18 mouse cellular contexts compared by ENCODE assay signal in the genomic region with DNA sequence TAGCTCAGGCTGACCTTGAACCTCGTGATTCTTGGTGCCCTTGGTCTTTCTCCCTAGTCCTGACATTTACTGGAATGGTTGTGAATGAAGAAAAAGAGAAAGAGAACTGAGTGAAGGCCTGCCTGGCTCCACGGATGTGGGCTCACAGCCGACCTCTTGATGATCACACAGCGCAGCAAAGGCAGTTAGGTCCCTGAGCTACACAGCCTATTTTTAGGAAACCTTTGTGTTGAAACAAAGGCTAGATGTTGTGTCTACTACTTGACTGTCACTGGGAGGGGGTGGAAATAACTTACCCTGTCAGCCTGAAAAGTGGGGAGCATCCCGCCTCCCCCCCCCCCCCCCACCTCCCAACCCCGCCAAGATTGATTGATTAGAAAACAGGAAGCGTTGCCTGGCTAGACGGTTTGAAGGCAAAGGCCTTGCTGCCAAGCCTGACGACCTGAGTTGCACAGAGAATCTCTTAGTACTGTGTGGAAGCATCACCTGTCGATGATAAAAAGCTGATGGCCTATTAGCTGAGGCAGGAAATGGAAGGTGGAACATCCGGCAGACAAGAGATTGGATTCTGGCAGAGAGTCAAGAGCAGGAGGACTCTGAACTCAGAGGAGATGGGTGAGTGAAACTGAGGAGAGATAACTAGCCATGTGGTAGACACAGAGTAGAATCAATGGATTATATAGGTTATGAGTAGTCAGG. TPM values are rescaled to one million over a fixed set of nuclear protein-coding genes. Genes with fewer than 3 reads are reported as not detected.
DNase-seq lines count a peak whose midpoint lies in the region; ATAC-seq and TF ChIP-seq lines count a peak whose summit lies in the region.
"Had no signal": no experiment of that assay in that cellular context is flagged by ENCODE, and none has a peak within 500 bp of the region (broad histone marks: within the 10 kb centered on the region; RNA-seq: fewer than 3 reads in every experiment).

No protein-coding gene starts in this region.

- TF ChIP-seq EP300 in MEL (IDR thresholded peaks at IDR 0.05; ENCODE audit: low read depth in 1 of 2, low read length in 2 of 2): peak; percentile 53 to 74

- peak; percentile 64 for ATAC-seq in intestine, postnatal 0 days

- WGBS in intestine, postnatal 0 days: 61% methylated on average over 11 of the region's 11 CpGs

- peaks cover 10% of the 10 kb centered on the region; the same call in 1 of the 2 replicates for H3K79me2 ChIP-seq in MEL (ENCODE audit: control insufficient read depth, insufficient read depth, low read length, poor library complexity)

- H3K27ac ChIP-seq in MEL (ENCODE audit: control insufficient read depth, low read depth, low read length): peak overlapping the region; percentile 98
- H3K27ac ChIP-seq in intestine, postnatal 0 days (ENCODE audit: low read depth, low read length): no peak overlapping the region
- H3K27ac ChIP-seq: embryonic facial prominence, embryonic 13.5 days; forebrain, embryonic 12.5 days; hindbrain, embryonic 14.5 days; limb, embryonic 15.5 days had no signal

- H3K36me3 ChIP-seq in MEL (ENCODE audit: control insufficient read depth in 1 of 2, insufficient read depth in 2 of 2, low read length in 2 of 2): peaks cover 0 to 47% of the 10 kb centered on the region in 2 experiments; a peak in 2 of 4 replicates
- H3K36me3 ChIP-seq in intestine, postnatal 0 days (ENCODE audit: control insufficient read depth, insufficient read depth): no peaks in the 10 kb centered on the region; the same call in 1 of the 2 replicates
- no peaks in the 10 kb centered on the region for H3K36me3 ChIP-seq in splenic B cell, adult 2 months (ENCODE audit: control insufficient read depth, insufficient read depth, low read length, poor library complexity, severe bottlenecking)

- H3K27me3 ChIP-seq in MEL (ENCODE audit: control insufficient read depth in 1 of 2, insufficient read depth in 2 of 2, low read length in 2 of 2): no peaks in the 10 kb centered on the region
- no peaks in the 10 kb centered on the region for H3K27me3 ChIP-seq in intestine, postnatal 0 days (replicated peaks; ENCODE audit: control insufficient read depth, insufficient read depth, low read length)
- no peaks in the 10 kb centered on the region for H3K27me3 ChIP-seq in splenic B cell, adult 2 months (ENCODE audit: control insufficient read depth, insufficient read depth, low read length, poor library complexity, severe bottlenecking)
- H3K27me3 ChIP-seq: embryonic facial prominence, embryonic 13.5 days; forebrain, embryonic 12.5 days; limb, embryonic 15.5 days had no signal

- TF ChIP-seq POLR2A in MEL (IDR thresholded peaks at IDR 0.05; ENCODE audit: control insufficient read depth in 1 of 2, insufficient read depth in 1 of 2, low read depth in 1 of 2, low read length in 2 of 2, poor library complexity in 1 of 2): peak in 1 of 2 experiments; percentile 63; a peak in 2 of 4 replicates

- no peak for TF ChIP-seq RAD21 in MEL (IDR thresholded peaks at IDR 0.05; ENCODE audit: low read depth, low read length)

- H3K9ac ChIP-seq in MEL (ENCODE audit: control insufficient read depth, low read depth, low read length, poor library complexity, severe bottlenecking): peak overlapping the region; percentile 76
- H3K9ac ChIP-seq in intestine, postnatal 0 days (ENCODE audit: low read depth, low read length): no peak overlapping the region
- H3K9ac ChIP-seq: embryonic facial prominence, embryonic 13.5 days; forebrain, embryonic 12.5 days; hindbrain, embryonic 14.5 days; limb, embryonic 15.5 days had no signal

- no peak for TF ChIP-seq CTCF in MEL (IDR thresholded peaks at IDR 0.05 in 2 of 3, conservative IDR thresholded peaks at IDR 0.05 in 1 of 3; ENCODE audit: control insufficient read depth in 1 of 3, insufficient read depth in 1 of 3, low read depth in 2 of 3, low read length in 3 of 3, poor library complexity in 1 of 3, severe bottlenecking in 1 of 3)
- TF ChIP-seq CTCF in intestine, postnatal 0 days (IDR thresholded peaks at IDR 0.05; ENCODE audit: low read depth): no peak

- H3K4me3 ChIP-seq in MEL (ENCODE audit: control insufficient read depth in 1 of 2, insufficient read depth in 1 of 2, low read depth in 2 of 2, low read length in 2 of 2): peak overlapping the region; percentile 35 to 41
- no peak overlapping the region for H3K4me3 ChIP-seq in intestine, postnatal 0 days (ENCODE audit: low read depth, low read length)
- H3K4me3 ChIP-seq: embryonic facial prominence, embryonic 13.5 days; forebrain, embryonic 12.5 days; limb, embryonic 15.5 days had no signal

- no peaks in the 10 kb centered on the region for H3K9me3 ChIP-seq in MEL (replicated peaks; ENCODE audit: insufficient read depth, low read length)
- no peaks in the 10 kb centered on the region for H3K9me3 ChIP-seq in intestine, postnatal 0 days (ENCODE audit: control insufficient read depth)
- H3K9me3 ChIP-seq: embryonic facial prominence, embryonic 13.5 days; forebrain, embryonic 12.5 days; limb, embryonic 15.5 days had no signal

- peak; percentile 28 to 38 for DNase-seq in kidney, postnatal 36 days
- no peak for DNase-seq in kidney, adult 18-20 months
- DNase-seq in MEL (ENCODE audit: low read depth, low spot score): peak; percentile 93
- peak; percentile 25 for DNase-seq in splenic B cell, adult 2 months (ENCODE audit: low read depth, low spot score)
- DNase-seq in cerebellum, adult 11-12 months: no peak
- no peak for DNase-seq in lung, postnatal 25 days (ENCODE audit: low spot score)
- no peak for DNase-seq in heart, adult 18-20 months
- DNase-seq: adrenal gland, adult 2 months; B cell, adult 2 months; cerebellum, postnatal 14 days; gastrocnemius, postnatal 14 days; kidney, postnatal 4 days; right cerebral cortex, postnatal 25 days had no signal

- H3K4me2 ChIP-seq in intestine, postnatal 0 days (replicated peaks; ENCODE audit: low read depth): no peak overlapping the region
- H3K4me2 ChIP-seq: embryonic facial prominence, embryonic 13.5 days; forebrain, embryonic 12.5 days; hindbrain, embryonic 14.5 days; limb, embryonic 15.5 days had no signal

- peaks cover 19 to 32% of the 10 kb centered on the region in 2 experiments for H3K4me1 ChIP-seq in MEL (ENCODE audit: control insufficient read depth in 1 of 2, insufficient read depth in 2 of 2, low read length in 2 of 2)
- H3K4me1 ChIP-seq in intestine, postnatal 0 days (replicated peaks; ENCODE audit: control insufficient read depth, insufficient read depth, low read length): no peaks in the 10 kb centered on the region
- H3K4me1 ChIP-seq: embryonic facial prominence, embryonic 13.5 days; limb, embryonic 15.5 days had no signal

TF ChIP-seq in MEL, 35 proteins besides CTCF, POLR2A, EP300 and RAD21 (continues in another document):
- no peak for TF ChIP-seq GABPA (IDR thresholded peaks at IDR 0.05; ENCODE audit: low read depth, low read length)
- peak; percentile 85 for TF ChIP-seq MAX (IDR thresholded peaks at IDR 0.05; ENCODE audit: low read length)
- peak; percentile 52; the same call in 1 of the 2 replicates for TF ChIP-seq POLR2AphosphoS2 (IDR thresholded peaks at IDR 0.05; ENCODE audit: low read length)
- no peak for TF ChIP-seq MAFK (IDR thresholded peaks at IDR 0.05; ENCODE audit: borderline replicate concordance, low read depth, low read length)
- TF ChIP-seq MYB (IDR thresholded peaks at IDR 0.05; ENCODE audit: low read depth, low read length): 0 out of 2 replicates have a peak, but pooled peaks have one; percentile 18
- peak; percentile 37; the same call in 1 of the 2 replicates for TF ChIP-seq MAZ (IDR thresholded peaks at IDR 0.05; ENCODE audit: low read depth, low read length)
- no peak for TF ChIP-seq POLR2AphosphoS5 (IDR thresholded peaks at IDR 0.05; ENCODE audit: borderline replicate concordance, low read depth, low read length)
- no peak for TF ChIP-seq ZNF384 (IDR thresholded peaks at IDR 0.05; ENCODE audit: low read depth, low read length)
- peak; percentile 54 for TF ChIP-seq NELFE (IDR thresholded peaks at IDR 0.05; ENCODE audit: low read depth, low read length)
- peak; percentile 80 for TF ChIP-seq ETS1 (IDR thresholded peaks at IDR 0.05; ENCODE audit: low read depth, low read length)
- TF ChIP-seq E2F4 (IDR thresholded peaks at IDR 0.05; ENCODE audit: borderline replicate concordance, low read depth, low read length): no peak
- peak; percentile 86 for TF ChIP-seq MXI1 (IDR thresholded peaks at IDR 0.05; ENCODE audit: low read depth, low read length)
- peak; percentile 94 for TF ChIP-seq MYC (IDR thresholded peaks at IDR 0.05; ENCODE audit: low read depth, low read length)
- no peak for TF ChIP-seq MEF2A (IDR thresholded peaks at IDR 0.05; ENCODE audit: extremely low read depth, insufficient replicate concordance, low read depth, low read length, poor library complexity, severe bottlenecking)
- no peak for TF ChIP-seq USF2 (IDR thresholded peaks at IDR 0.05; ENCODE audit: borderline replicate concordance in 1 of 2, insufficient read depth in 1 of 2, low read depth in 1 of 2, low read length in 2 of 2)
- TF ChIP-seq SIN3A (IDR thresholded peaks at IDR 0.05; ENCODE audit: low read length): peak; percentile 65
- TF ChIP-seq RCOR1 (IDR thresholded peaks at IDR 0.05; ENCODE audit: low read depth, low read length): peak; percentile 21
- TF ChIP-seq GATA1 (IDR thresholded peaks at IDR 0.05; ENCODE audit: low read depth, low read length): peak; percentile 70
- TF ChIP-seq UBTF (IDR thresholded peaks at IDR 0.05; ENCODE audit: borderline replicate concordance, insufficient read depth, low read depth, low read length): no peak
- peak; percentile 83 for TF ChIP-seq TBP (IDR thresholded peaks at IDR 0.05; ENCODE audit: low read depth, low read length)
- TF ChIP-seq HCFC1 (IDR thresholded peaks at IDR 0.05; ENCODE audit: low read depth, low read length): peak; percentile 63; the same call in 1 of the 2 replicates
- TF ChIP-seq TAL1 (IDR thresholded peaks at IDR 0.05; ENCODE audit: low read length): no peak
- 0 out of 2 replicates have a peak, but pooled peaks have one; percentile 31 for TF ChIP-seq ZMIZ1 (IDR thresholded peaks at IDR 0.05; ENCODE audit: low read depth, low read length)
- TF ChIP-seq USF1 (IDR thresholded peaks at IDR 0.05; ENCODE audit: low read depth, low read length): no peak
- TF ChIP-seq KAT2A (conservative IDR thresholded peaks at IDR 0.05; ENCODE audit: low read depth, low read length): 0 out of 2 replicates have a peak, but pooled peaks have one; percentile 42
- TF ChIP-seq TCF12 (IDR thresholded peaks at IDR 0.05; ENCODE audit: low read depth, low read length): peak; percentile 43; the same call in 1 of the 2 replicates
- TF ChIP-seq SMC3 (IDR thresholded peaks at IDR 0.05; ENCODE audit: low read depth, low read length): no peak

RNA-seq across cellular contexts. Expression of gene Hectd1, which starts 42.3 kb away (rescaled TPM):
- total RNA-seq in MEL (2012; rRNA removed): 67.3 and 72.0 TPM in 2 replicates
- polyA plus RNA-seq in MEL (2012; ENCODE audit: insufficient read depth in 1 of 2, insufficient read length in 2 of 2, low read depth in 1 of 2, low replicate concordance in 2 of 2, missing spikeins in 1 of 2): 100 to 1,000 TPM in 1 of 2 experiments, 10 to 100 TPM in 1; 55.2 to 248 TPM
- polyA plus RNA-seq in intestine, postnatal 0 days (2015; fragmentation: Nextera tagmentation; extraction: Ambion mirVana): 16.8 and 20.9 TPM in 2 replicates
- 10 to 100 TPM; 78.2 to 80.3 TPM for total RNA-seq in heart, adult 18-20 months (2021)

Comparison
In these comparisons a context has a peak if more than half of its experiments do, and no peak if none do; other contexts are left out.
1. DNase-seq: peak in kidney, postnatal 36 days (2 of 2), MEL (single experiment) and splenic B cell, adult 2 months (single experiment); none in kidney, adult 18-20 months (single experiment), cerebellum, adult 11-12 months (single experiment), lung, postnatal 25 days (single experiment) and heart, adult 18-20 months (0 of 2).